Mouse (Mus musculus): Measurements from ENCODE around the gene Coq4. TPM values are rescaled to one million over a fixed set of nuclear protein-coding genes. Genes with fewer than 3 reads are reported as not detected.
"Not testable (repeated sequence)": the region's sequence is repeated elsewhere in the genome, so short reads cannot be mapped to it uniquely, and the experiment has no call there.

Coq4 gene
- polyA plus RNA-seq, 1 experiment from 2014 or later: 21.8 TPM

DNA sequence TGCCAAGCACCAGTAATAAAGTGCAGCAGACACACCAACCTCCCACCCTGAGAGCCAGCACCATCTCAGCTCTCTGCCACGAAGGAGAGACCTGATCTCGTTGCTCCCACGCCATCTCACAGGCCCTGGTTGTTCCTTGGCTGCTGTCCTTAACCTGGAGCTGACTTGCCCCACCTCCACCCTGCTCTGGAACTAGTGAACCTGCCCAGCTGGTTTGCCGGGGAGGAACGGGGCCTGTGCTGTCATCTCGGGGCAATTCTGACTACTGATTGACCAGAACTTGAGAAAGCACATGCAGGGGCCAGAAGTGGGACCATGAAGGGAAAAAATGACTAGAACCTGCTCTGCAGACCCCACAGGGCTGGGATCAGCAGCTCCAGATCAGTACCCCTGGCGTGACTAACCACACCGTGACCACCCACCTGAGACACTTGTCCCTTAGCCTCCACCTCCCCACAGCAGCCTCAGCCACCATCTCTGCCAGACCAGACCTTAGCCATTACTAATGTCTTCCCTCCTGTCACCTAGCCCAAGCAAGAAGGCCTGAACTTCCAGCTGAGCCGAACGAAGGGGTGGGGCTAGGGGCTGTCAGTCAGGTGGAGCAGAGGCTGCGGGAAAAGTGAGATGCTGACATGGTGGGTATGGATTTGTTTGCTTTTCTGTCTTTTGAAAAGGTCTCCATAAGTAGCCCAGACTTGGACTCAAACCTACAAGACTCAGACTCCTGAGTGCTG lies 19.1 kb upstream of the Coq4 start:
- H3K27ac ChIP-seq: no peak overlapping the region
- ATAC-seq: no peak
- H3K4me3 ChIP-seq: no peak overlapping the region
- H3K4me1 ChIP-seq: peaks cover 10% of the 10 kb centered on the region
- WGBS (ENCODE audit: insufficient replicate concordance): 47% methylated on average over 11 of the region's 11 CpGs
- no peaks in the 10 kb centered on the region for H3K36me3 ChIP-seq
- H3K9ac ChIP-seq: no peak overlapping the region
- H3K9me3 ChIP-seq (replicated peaks): no peaks in the 10 kb centered on the region
- peaks cover 18% of the 10 kb centered on the region for H3K27me3 ChIP-seq (replicated peaks)
- no peak overlapping the region for H3K4me2 ChIP-seq

DNA sequence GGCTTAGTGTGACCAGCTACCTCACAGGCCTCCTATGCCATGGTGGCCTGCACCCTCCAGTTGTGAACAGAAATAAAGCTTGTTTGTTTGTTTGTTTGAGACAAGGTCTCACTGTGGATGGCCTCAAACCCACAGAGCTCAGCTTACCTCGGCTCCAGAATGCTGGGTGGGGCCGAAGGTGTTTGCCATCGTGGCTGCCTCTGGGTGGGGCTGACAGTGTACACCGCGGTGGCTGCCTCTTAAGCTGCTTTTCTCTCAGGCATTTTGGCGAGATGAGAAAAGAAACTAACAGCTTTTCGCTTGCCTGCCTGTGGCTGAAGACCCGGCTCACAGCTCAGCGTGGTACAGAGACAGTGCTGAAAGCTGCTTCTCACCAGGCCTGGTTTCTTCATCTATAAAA lies 18.4 kb upstream of the Coq4 start:
- ATAC-seq: no peak
- Histone ChIP-seq H3K27ac (no peak overlapping the region), H3K4me2 (no peak overlapping the region), H3K4me1 (peaks cover 17% of the 10 kb centered on the region), H3K36me3 (0 out of 2 replicates have a peak, but pooled peaks cover 4% of the 10 kb centered on the region), H3K4me3 (no peak overlapping the region), H3K9me3 (replicated peaks) (no peaks in the 10 kb centered on the region), H3K9ac (no peak overlapping the region), H3K27me3 (replicated peaks) (0 out of 2 replicates have a peak, but pooled peaks cover 15% of the 10 kb centered on the region)
- WGBS (ENCODE audit: insufficient replicate concordance): 46% methylated on average over 9 of the region's 9 CpGs

DNA sequence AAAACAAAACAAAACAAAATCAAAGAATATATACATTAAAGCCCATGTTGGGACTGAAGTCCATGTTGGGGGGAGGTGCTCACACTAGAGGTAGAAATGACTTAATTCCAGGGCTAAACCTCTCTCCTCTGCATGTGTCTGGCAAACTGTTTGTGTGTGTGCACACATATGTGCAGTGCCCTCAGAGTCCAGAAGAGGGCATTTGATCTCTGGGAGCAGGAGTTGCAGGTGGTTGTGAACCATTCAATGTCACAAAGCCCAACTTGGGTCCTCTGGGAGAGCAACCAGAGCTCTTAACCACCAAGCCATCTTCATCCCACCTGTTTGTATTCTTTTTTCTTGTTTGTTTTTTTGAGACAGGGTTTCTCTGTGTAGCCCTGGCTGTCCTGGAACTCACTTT lies 17.1 kb upstream of the Coq4 start:
- Histone ChIP-seq H3K4me1 (peaks cover 18% of the 10 kb centered on the region), H3K9me3 (replicated peaks) (no peaks in the 10 kb centered on the region), H3K4me2 (no peak overlapping the region), H3K27me3 (replicated peaks) (0 out of 2 replicates have a peak, but pooled peaks cover 9% of the 10 kb centered on the region), H3K4me3 (no peak overlapping the region), H3K36me3 (peaks cover 4% of the 10 kb centered on the region; the same call in 1 of the 2 replicates), H3K9ac (no peak overlapping the region), H3K27ac (no peak overlapping the region)
- ATAC-seq: no peak

DNA sequence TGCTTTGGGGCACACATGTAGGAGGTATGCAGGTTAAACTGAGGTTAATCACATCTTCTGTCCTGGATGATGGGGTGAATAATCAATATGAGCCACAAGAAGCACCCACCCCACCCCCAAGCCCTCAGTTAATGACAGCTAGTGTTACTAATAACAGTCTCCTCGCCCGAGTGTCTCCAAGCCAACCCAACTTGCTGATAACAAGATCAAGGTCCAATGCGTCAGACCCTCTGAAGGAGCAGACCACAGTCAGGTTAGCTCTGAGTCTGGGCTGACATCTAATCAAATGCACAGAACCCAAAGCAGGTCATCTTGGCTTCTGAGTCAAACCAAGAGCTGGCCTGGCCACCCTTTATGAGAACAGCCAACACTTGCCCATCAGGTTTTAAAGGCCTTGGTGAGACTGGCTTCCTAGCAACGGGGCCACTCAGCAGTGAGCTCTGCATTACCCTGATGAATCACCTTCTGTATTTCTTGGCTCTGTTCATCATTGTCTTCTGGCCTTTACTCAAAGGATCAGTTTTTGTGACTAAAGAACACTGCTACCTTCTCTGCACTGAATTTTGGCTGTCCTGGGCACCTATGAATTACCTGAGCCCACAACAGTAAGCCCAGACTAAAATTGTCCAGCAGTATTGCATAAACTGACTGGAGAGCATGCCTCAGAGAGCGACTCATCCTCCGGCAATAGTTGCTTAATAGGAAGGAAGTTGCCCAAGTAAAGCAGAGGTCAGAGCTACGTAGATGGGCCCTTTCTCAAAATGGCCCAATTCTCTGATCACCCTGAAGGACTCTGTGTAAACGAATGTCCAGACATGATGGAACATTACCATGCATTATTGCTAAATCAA lies 15.5 kb upstream of the Coq4 start:
- peaks cover 12% of the 10 kb centered on the region for H3K36me3 ChIP-seq
- WGBS (ENCODE audit: insufficient replicate concordance): 37% methylated on average over 8 of the region's 8 CpGs
- H3K27me3 ChIP-seq (replicated peaks): 0 out of 2 replicates have a peak, but pooled peaks cover 9% of the 10 kb centered on the region
- no peak for ATAC-seq
- H3K4me3 ChIP-seq: no peak overlapping the region
- no peak overlapping the region for H3K27ac ChIP-seq
- H3K4me2 ChIP-seq: no peak overlapping the region
- H3K9ac ChIP-seq: no peak overlapping the region
- no peaks in the 10 kb centered on the region for H3K9me3 ChIP-seq (replicated peaks)
- peaks cover 18% of the 10 kb centered on the region for H3K4me1 ChIP-seq

DNA sequence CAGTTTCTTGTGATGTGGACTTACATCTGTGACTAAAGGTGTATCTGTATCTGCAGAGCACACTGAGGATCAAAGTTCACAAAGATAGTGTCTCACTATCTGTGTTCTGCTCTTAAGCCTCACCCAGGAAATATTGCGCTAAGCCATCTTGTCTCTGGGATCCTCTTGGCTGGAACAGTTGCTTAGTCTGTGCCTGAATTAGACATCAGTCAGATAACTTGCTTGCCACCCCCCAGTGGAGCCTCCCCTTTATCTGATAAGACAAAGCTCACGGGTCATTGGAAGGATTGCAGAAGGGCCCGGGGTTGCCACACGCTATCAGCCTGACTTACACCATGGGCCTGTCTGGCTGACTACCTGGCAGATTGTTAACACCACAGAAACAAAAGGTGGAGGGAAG lies 14.0 kb upstream of the Coq4 start:
- 0 out of 2 replicates have a peak, but pooled peaks have one; percentile 14 for ATAC-seq
- WGBS (ENCODE audit: insufficient replicate concordance): 46% methylated on average over 4 of the region's 4 CpGs
- no peak overlapping the region for H3K27ac ChIP-seq

DNA sequence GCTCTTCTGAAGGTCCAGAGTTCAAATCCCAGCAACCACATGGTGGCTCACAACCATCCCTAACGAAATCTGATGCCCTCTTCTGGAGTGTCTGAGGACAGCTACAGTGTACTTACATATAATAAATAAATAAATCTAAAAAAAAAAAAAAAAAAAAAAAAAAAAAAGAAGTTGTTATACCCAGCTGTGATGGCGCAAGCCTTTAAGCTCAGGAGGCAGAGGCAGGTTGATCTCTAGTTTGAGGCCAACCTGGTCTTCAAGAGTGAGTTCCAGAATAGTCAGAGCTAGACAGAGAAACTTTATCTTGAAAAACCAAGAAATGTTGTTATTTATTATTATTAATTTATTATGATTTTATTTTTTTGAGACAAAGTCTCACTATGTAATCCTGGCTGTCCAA lies 6.0 kb upstream of the Coq4 start:
- H3K9ac ChIP-seq; H3K9me3 ChIP-seq (replicated peaks); ATAC-seq; H3K4me3 ChIP-seq; H3K4me2 ChIP-seq; H3K27me3 ChIP-seq (replicated peaks); H3K27ac ChIP-seq; H3K4me1 ChIP-seq: not testable (repeated sequence)
- H3K36me3 ChIP-seq: peaks cover 99% of the 10 kb centered on the region
- WGBS (ENCODE audit: insufficient replicate concordance): 79% methylated on average over 2 of the region's 2 CpGs

More for the DNA sequence above, 14.0 kb upstream of the Coq4 start:
- H3K4me1 ChIP-seq: peaks cover 18% of the 10 kb centered on the region
- H3K36me3 ChIP-seq: peaks cover 27% of the 10 kb centered on the region
- no peaks in the 10 kb centered on the region for H3K9me3 ChIP-seq (replicated peaks)
- H3K4me2 ChIP-seq: no peak overlapping the region
- no peaks in the 10 kb centered on the region for H3K27me3 ChIP-seq (replicated peaks)
- no peak overlapping the region for H3K9ac ChIP-seq
- no peak overlapping the region for H3K4me3 ChIP-seq

DNA sequence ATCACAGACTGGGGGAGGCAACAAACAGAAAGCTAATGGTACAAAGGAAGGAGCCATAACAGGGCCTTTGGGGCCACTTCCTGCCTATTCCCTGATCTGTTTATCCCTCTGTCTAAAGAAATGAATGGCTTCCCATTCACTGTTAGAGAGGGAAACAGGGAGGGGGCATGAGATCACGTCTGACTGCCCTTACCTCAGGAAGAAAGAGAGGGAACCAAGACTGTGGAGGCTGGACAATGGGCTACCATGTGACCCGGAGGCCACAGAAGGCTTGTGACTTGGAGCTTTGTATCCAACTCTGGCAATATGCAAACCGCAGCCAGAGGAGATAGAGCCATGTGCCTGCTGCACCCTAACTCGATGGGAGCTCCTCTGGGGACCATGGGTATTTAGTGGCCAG lies 3.0 kb upstream of the Coq4 start:
- no peak for ATAC-seq
- WGBS (ENCODE audit: insufficient replicate concordance): 64% methylated on average over 4 of the region's 4 CpGs

DNA sequence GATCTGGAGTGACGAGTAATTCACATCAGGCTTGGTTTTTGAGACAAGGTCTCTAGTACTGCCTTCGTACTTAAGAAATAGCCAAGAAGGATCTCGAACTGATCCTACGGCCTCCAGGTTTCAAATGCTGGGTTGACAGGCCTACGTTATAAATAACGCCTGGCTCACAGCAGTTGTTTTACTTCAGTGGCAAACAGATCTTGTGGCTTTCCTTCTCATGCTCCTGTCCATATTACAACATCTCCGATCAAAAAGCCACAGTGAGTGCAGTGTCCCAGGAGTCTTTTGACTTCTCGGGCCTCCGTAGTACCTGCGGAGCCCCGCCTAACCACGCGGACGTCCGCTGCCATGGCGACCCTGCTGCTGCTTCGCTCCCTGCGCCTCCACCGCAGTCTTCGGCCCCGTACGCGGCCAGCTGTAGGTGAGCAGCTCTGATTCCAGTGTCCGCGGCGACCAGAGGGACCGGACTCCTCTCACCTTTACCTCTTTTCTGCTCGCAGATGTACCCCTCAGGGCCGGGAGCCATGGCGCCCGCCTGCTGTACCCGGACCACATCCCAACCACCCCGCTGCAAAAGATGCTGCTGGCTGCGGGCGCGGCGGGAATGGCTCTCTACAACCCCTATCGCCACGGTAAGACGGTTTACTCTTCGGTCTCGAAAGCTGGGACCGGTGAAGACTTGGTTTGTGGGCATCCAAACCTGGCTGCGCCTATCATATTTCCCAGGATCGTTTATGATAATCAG lies 816 bp downstream of the Coq4 start, which contains the start of gene Trub2:
Gene Trub2 (minus strand): TSS at position 566 of the 745 bp plus-strand sequence.
- 1% methylated on average over 45 of the region's 45 CpGs for WGBS (ENCODE audit: insufficient replicate concordance)
- Histone ChIP-seq H3K9me3 (replicated peaks) (no peaks in the 10 kb centered on the region), H3K27me3 (replicated peaks) (no peaks in the 10 kb centered on the region), H3K4me1 (peaks cover 22% of the 10 kb centered on the region), H3K9ac (peak within 1 kb of the TSS; percentile 78), H3K4me2 (peak within 1 kb of the TSS; percentile 94), H3K4me3 (peak within 1 kb of the TSS; percentile 84), H3K36me3 (peaks cover 64% of the 10 kb centered on the region), H3K27ac (peak within 1 kb of the TSS; percentile 80)
- peak; percentile 84 for ATAC-seq

More for the DNA sequence above, 3.0 kb upstream of the Coq4 start:
- Histone ChIP-seq H3K9ac (no peak overlapping the region), H3K4me2 (no peak overlapping the region), H3K27me3 (replicated peaks) (no peaks in the 10 kb centered on the region), H3K4me1 (peaks cover 19% of the 10 kb centered on the region), H3K27ac (no peak overlapping the region), H3K9me3 (replicated peaks) (0 out of 2 replicates have a peak, but pooled peaks cover 8% of the 10 kb centered on the region), H3K36me3 (peaks cover 73% of the 10 kb centered on the region), H3K4me3 (no peak overlapping the region)

DNA sequence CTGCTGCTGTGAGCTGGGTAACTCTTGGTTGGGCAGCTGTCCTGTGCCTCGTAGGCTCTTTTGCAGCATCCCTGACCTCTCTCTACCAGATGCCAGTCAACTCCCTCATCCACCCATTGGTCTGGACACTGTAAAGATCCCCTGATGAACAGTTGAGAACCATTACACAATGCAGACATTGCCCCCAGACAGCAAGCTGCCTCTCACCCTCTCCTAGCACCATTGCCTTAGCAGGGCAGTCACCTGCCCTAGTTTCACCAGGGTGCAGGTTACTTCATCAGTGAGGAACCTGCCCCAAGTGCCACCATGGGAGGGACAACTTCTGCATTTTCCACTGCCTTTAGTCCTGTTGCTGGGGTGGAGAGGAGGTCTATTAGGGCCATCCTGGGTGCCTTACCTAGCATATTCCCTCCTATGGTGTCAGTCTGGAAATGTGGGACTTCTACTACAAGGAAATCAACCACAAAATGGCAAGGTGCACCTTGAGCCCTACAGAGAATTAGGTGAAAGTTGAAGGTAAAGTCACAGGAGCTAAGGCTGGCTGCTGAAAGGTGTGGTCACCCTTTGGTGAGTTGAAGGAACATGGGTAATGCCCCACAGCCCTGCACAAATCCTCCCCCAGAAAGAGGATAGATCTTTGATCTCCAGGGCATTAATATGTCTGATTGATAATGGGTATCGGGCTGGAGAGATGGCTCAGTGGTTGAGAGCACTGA lies 5.6 kb downstream of the Coq4 start:
- H3K4me3 ChIP-seq: no peak overlapping the region
- no peak for ATAC-seq
- no peaks in the 10 kb centered on the region for H3K9me3 ChIP-seq (replicated peaks)
- peaks cover 52% of the 10 kb centered on the region for H3K36me3 ChIP-seq
- peaks cover 13% of the 10 kb centered on the region for H3K4me1 ChIP-seq
- H3K27ac ChIP-seq: no peak overlapping the region
- 79% methylated on average over 2 of the region's 2 CpGs for WGBS (ENCODE audit: insufficient replicate concordance)
- H3K27me3 ChIP-seq (replicated peaks): no peaks in the 10 kb centered on the region
- no peak overlapping the region for H3K9ac ChIP-seq
- no peak overlapping the region for H3K4me2 ChIP-seq

DNA sequence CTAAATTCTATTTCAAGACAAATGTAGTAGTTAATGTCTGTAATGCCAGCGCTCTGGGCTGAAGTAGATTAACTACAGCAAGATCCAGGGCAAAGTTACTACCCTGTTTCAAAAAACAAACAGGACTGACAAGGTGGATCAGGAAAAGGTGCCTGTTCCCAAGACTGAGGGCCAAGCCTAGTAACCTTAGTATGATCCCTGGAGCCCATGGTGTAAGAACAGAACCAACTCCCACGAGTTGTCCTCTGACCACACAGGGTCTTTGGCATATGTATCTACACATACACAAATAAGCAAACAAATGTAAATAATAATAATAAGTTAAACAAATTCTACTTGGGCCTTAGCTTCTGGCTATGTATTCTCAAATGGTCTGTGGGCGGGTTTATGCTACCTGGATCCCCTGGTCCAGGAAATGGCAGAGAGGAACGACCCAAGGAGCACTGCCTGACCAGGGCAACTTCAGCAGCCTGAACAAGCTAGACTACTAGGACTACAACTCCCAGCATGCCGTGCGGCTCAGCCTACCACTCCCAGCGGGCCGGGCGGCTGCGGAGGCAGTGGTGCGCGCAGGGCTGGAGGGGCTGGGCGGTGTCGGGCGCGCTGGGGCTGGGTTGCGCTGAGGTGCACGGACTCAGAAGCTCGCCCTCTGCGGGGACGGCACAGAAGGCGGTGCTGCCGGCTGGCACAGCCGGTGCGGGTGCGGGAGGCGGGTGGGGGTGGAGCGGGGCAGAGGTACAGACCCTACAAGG lies 15.0 kb downstream of the Coq4 start, which contains the start of gene Slc27a4:
Gene Slc27a4 (plus strand): TSS at position 560 of the 752 bp plus-strand sequence.
- peak; percentile 98 for ATAC-seq
- H3K4me3 ChIP-seq: peak within 1 kb of the TSS; percentile 69
- H3K27ac ChIP-seq: 0 out of 2 replicates have a peak within 1 kb of the TSS, but pooled peaks have one; percentile 27
- H3K27me3 ChIP-seq (replicated peaks): peaks cover 47% of the 10 kb centered on the region
- H3K36me3 ChIP-seq: peaks cover 20% of the 10 kb centered on the region
- 4% methylated on average over 28 of the region's 28 CpGs for WGBS (ENCODE audit: insufficient replicate concordance)
- peaks cover 12% of the 10 kb centered on the region for H3K4me1 ChIP-seq
- H3K9me3 ChIP-seq (replicated peaks): no peaks in the 10 kb centered on the region
- H3K4me2 ChIP-seq: peak within 1 kb of the TSS; percentile 98
- peak within 1 kb of the TSS; percentile 82 for H3K9ac ChIP-seq

Data from liver, embryonic 12.5 days (tissue).